Mouse (Mus musculus) heart, adult 11 months (tissue): ENCODE data around the gene Lrp5.
A peak's percentile ranks its signal among the peaks of the same experiment; 100 is the strongest.
"Not testable (repeated sequence)": the region's sequence is repeated elsewhere in the genome, so short reads cannot be mapped to it uniquely, and the experiment has no call there.

Source experiments
- DNase-seq: peaks from one replicate; pipeline ENCODE4 v3.0.0; 2022

Lrp5 gene

GRCm38 (mm10) chr19:3609826-3610225 is 76.5 kb downstream of the Lrp5 start:
- no peak for DNase-seq

DNA sequence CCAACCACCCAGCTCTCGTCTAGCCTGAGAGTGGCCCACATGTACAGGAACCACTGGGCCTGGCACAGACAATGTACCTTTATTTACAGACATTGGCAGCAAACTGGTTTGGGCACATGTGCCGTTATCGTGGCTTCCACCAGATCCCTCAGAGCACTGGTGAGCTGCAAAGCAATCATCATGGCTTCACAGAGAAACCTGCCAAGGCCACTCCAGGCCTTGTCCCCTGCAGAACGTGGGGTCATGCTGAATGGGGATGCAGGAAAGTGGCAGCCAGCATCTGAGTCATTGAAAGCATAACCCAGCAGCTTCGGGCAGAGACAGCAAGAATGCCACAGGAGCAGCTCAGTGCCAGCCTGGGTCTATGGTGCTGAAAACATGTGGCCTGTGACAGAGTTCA is 92.0 kb downstream of the Lrp5 start:
- DNase-seq = peak; percentile 89

DNA sequence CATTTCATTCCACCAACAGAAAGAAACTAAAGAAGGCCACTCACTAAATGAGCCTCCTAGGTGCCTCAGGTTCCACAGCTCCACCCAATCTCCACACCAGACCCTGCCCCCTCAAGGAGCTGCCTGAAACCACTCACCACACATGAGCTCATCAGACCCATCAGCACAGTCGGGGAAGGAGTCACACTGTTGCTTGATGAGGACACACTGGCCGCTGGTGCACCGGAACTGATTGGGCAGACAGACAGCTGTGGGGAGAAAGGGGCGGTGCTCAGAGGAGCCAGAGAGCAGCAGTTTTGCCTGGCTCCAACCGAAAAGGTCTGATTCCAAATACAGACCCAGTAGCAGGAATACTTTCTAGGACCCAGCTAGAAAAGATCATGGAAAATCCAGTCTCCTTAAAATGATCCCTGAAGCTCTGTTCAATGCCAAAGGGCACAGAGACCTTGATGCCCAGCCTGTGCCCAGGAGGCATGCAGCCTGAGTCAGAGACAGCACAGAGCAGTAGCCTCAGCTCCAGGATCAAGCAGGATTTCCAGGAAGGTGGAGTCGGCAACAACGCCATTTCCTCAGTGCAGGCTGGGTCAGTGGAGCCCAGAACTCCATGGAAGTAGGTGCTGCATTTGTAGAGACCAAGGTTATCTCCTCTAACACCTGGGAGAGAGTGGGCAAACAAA is 92.8 kb downstream of the Lrp5 start:
- DNase-seq = no peak

DNA sequence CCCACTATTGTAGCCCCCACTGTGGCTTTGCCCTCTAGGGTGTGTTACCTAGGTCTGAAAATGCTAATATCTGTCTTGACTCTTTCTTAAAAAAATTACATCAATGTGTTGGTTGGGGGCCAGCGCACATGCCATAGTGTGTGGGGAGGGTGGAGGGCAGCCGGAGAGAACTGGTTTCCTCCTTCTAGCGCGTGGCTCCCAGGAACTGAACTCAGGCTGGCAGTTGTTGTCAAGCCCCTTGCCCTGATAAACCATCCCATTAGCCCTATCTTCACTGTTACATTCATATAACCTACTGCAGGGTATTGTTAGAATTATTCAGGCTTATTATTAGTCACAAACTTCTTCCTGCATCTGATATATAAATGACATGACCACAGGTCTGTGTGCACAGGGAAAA is 96.4 kb downstream of the Lrp5 start:
- no peak for DNase-seq

DNA sequence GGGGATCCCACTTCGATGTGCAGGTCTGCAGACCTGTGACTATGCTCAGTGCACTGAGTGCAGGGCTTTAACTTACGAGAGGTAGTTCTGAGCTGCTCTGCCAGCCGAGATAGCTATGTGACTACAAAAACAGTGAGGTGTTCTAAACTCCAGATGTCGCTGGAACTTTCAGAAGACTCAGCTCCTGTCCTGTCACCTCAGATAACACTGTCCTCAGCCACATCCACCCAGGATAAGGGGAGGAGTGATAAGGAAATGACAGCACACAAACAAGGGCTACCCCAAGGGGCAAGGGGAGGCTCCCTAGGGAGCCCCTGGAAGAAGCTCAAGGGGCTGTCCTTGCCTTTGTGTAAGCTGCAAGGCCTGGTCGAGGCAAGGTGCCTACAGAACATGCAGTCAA is 96.8 kb downstream of the Lrp5 start:
- peak; percentile 87 for DNase-seq

DNA sequence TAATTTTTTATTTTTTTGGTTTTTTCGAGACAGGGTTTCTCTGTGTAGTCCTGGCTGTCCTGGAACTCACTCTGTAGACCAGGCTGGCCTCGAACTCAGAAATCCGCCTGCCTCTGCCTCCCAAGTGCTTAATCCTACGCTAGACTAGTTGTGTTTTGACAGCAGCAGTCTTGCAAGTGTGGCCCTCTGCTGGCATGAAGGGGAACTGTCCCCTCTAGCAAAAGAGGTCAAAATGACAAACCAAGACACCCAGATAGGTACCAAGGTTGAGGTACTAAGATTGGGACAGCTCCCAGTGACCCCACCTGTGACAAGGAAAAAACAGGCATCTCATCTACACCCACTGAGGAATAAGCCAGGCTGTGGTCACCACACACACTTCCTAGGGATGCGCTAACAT is 98.6 kb downstream of the Lrp5 start:
- DNase-seq = not testable (repeated sequence)

- DNase-seq = peak; percentile 93
These were observed 99.8 kb downstream of the Lrp5 start for GRCm38 (mm10) chr19:3586540-3586939.

GRCm38 (mm10) chr19:3586026-3586425 is 100.3 kb downstream of the Lrp5 start:
- no peak for DNase-seq

GRCm38 (mm10) chr19:3581326-3581725 is 105.0 kb downstream of the Lrp5 start:
- peak; percentile 86 for DNase-seq

DNA sequence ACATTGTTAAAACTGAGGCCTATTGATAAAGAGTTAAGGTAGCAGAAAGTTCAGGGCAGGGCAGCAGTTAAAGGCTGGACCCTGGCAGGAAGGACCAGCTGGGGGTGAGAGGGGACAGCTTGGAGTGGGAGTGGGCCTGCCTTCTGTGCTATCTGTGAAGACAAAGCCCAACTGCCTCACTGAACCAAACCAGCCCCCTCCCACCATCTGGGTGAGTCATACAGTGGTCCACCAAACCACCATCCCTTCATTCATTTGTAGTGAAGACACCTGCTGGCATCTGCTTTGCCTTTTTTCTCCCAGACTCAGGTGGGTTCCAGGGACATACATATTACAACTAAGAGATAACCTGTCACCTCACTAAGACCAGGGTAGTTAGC is 108.5 kb downstream of the Lrp5 start:
- no peak for DNase-seq

DNA sequence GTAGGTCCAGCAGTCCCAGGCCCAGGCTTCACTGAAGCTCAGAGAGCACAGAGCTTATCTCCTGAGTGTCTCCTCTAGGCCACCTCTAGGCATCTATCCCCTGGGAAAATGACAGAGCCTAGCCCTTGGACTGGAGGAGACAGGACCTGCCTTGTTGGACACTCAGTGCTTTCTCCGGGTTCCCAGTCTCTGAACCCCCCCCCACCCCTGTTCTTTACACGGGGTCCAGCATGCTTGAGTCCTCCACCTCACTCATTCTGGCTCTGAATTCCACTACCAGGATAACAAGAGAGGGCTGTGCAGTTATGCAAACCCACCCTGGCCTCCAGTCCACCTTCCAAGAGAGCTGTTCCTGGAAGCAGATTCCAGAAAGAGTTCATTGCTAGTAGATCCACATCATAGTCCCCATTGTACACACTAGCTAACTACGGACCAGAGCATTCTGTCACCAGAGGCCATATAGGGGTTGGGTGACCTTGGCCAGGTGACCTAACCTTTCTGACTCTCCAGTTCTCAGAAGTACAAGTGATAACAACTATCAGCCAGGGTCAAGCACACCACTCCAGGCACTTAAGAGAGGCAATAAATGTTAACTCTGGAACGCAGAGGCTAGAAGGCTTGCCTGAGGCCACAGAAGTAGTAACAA is 109.0 kb downstream of the Lrp5 start:
- DNase-seq = peak; percentile 90

- peak; percentile 94 for DNase-seq
These were observed 109.7 kb downstream of the Lrp5 start for GRCm38 (mm10) chr19:3576451-3577264.

- DNase-seq = peak; percentile 100
These were observed 110.6 kb downstream of the Lrp5 start, which contains the start of gene Ppp6r3 for GRCm38 (mm10) chr19:3575632-3576384. Gene Ppp6r3, minus strand, starts transcription at chr19:3575749.

- no peak for DNase-seq
These were observed 111.1 kb downstream of the Lrp5 start for GRCm38 (mm10) chr19:3575276-3575631.

DNA sequence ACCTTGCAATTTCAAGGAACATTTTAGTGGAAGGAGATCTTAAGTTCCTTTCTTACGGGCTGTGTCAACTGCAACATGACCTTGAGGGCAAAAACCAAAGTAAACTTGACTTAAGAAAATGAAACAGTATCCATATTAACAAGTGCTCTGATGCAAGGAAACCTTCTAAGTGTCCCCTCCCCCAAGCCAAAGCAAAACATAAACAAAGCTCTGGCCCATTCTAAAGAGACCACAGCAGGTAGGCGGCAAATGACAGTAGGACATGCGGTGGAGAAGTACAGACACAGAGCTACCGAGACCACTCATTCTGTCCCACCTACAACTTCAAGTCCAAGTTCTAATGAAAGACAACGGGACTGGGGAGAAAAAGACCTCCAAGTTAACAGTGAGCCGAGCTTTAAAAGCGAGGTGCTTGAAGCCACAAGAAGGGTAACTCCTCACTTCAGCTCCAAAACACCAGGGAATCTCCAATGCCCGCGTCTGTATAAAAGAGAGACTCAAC is 111.7 kb downstream of the Lrp5 start:
- no peak for DNase-seq

GRCm38 (mm10) chr19:3564309-3564708 is 122.1 kb downstream of the Lrp5 start:
- DNase-seq = peak; percentile 97

DNA sequence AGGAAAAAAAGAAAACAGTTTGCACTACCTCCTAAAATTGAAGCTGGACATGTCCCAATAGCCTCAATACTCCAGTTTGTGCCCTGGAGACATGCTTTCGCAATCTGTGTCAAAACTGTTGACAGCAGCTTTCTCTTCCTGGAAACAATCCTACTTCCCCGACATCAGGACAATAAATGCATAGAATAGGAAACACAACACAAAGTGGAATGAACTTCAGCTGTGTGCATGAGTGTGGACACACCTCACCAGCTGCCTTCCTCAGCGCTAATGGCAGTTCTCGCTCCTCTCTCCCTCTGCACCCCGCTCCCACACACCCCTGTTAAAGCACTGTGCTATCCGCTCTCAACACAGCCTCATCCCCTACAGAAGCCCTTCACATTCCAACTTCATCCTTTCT is 123.6 kb downstream of the Lrp5 start:
- peak; percentile 95 for DNase-seq

DNA sequence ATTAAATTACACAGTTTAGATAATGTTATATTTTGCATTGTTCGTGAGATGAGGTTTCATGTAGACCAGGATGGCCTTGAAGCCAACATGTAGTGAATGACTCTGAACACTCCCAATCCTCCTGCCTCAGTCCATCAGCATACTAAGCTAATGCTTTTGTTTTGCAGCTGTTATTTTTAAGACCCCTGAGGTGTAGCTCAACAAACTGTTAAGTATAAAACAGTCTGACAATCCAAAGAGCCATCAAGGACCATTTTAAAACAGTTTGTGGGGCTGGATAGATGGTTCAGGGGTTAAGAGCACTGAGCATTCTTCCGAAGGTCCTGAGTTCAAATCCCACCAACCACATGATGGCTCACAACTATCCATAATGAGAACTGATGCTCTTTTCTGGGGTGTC is 124.1 kb downstream of the Lrp5 start:
- DNase-seq = no peak

DNA sequence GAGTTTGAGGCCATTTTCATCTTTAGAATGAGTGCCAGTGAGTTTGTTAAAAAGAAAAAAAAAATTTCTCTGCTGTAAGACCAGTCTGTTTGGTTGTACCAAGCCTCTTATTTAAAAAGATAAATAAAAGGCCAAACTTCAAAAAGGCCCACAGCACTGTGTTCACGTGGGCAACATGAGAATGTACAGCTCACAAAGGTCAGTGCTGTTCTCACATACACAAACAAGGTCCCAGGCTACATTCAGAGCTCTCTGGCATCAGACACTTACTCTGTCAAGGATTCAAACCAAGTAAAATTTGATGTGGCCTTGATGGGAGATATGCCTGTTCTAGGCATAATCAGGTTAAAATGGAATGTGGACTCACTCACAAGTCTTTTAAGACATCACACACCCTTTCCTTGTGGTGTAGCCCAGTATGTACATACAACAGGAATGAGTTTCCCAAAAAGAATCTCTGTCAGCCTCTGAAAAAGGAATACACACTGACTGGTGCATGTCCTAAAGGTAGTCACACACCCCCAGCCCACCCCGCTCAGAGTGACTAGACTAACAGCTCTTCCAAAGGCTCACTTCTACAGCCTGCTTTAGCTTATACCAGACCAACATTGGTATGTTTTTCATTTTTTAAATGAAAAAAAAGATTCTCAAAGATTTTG is 130.1 kb downstream of the Lrp5 start:
- no peak for DNase-seq

DNA sequence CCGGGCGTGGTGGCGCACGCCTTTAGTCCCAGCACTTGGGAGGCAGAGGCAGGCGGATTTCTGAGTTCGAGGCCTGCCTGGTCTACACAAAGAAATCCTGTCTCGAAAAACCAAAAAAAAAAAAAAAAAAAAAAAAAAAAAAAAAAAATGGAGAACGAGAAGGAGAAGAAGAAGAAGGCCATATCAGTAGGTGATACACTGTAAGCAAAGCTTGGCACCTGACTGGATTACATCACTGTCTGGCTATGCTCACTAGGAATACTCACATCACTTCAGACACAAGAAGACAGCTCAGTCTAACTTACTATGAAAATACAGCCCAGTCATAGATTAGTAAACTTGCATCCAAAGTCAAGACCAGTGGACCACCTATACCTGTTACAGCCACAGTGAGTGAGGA is 131.6 kb downstream of the Lrp5 start:
- DNase-seq = no peak

GRCm38 (mm10) chr19:3551573-3552159 is 134.7 kb downstream of the Lrp5 start:
- DNase-seq = peak; percentile 46

DNA sequence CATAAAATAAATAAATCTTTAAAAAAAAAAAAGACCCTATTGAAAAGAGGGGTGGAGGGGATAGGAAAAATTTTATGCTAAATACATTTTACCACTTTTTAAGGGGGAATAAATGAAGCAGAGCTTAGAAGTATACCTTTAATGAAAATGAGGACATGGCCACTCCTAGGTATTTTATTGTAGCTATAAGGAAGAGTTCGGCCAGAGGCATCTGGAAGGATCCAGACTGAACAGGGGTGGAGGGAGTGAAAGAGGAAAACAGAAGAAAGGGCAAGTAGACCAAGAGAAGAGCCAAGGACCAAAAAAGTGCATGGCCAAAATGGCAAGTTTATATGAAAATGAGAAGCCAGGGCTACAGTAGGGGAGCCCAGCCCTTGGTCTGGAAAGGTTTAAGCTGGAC is 136.3 kb downstream of the Lrp5 start:
- DNase-seq = no peak
